Mouse (Mus musculus) liver, adult 2 months (tissue): ENCODE results near the gene Nudc. TPM values are rescaled to one million over a fixed set of nuclear protein-coding genes. Genes with fewer than 3 reads are reported as not detected.

Experiments
- DNase-seq: peaks from one replicate; pipeline ENCODE4 v3.0.0-alpha.2; 2011; ENCODE audit warnings: low read depth, low spot score; ENCODE audit errors: extremely low read depth
- H3K27ac ChIP-seq: fragments of 200-500 bp; replicated peaks from 2 replicates; pipeline ENCODE4 v1.5.1; 2012; ENCODE audit warnings: low read depth, mild to moderate bottlenecking, control low read depth, inconsistent platforms, low read length; ENCODE audit not compliant: insufficient read depth
- H3K27me3 ChIP-seq: fragments of 200-500 bp; 2 replicates; pipeline ENCODE4 v1.6.1; 2012; ENCODE audit warnings: mild to moderate bottlenecking, moderate library complexity, low read length, inconsistent platforms; ENCODE audit not compliant: control insufficient read depth, insufficient read depth
- H3K36me3 ChIP-seq: fragments of 200-500 bp; 2 replicates; pipeline ENCODE4 v1.6.1; 2012; ENCODE audit warnings: low read length, inconsistent platforms; ENCODE audit not compliant: control insufficient read depth, insufficient read depth
- H3K4me1 ChIP-seq: fragments of 200-500 bp; 2 replicates; pipeline ENCODE4 v1.6.1; 2011; ENCODE audit warnings: low read length; ENCODE audit not compliant: control insufficient read depth, insufficient read depth
- H3K4me3 ChIP-seq: fragments of 200-500 bp; 2 replicates; pipeline ENCODE4 v1.5.1; 2011; ENCODE audit warnings: low read depth, mild to moderate bottlenecking, control low read depth, low read length, moderate library complexity; ENCODE audit not compliant: insufficient read depth
- H3K79me2 ChIP-seq: fragments of 200-500 bp; 2 replicates; pipeline ENCODE4 v1.6.1; 2012; ENCODE audit warnings: inconsistent platforms, mild to moderate bottlenecking, low read length, moderate library complexity; ENCODE audit not compliant: control insufficient read depth, insufficient read depth
- H3K9ac ChIP-seq: fragments of 200-500 bp; 2 replicates; pipeline ENCODE4 v1.6.1; 2012; ENCODE audit warnings: low read depth, mild to moderate bottlenecking, control low read depth, inconsistent platforms, low read length
- CTCF ChIP-seq: fragments of 200-500 bp; IDR thresholded peaks from 2 replicates; pipeline ENCODE4 v1.5.1; 2011; ENCODE audit warnings: low read depth, low read length, control low read depth
- POLR2A ChIP-seq: fragments of 200-500 bp; IDR thresholded peaks from 2 replicates; pipeline ENCODE4 v1.6.1; 2011; ENCODE audit warnings: low read length, control low read depth; ENCODE audit not compliant: insufficient read depth; ENCODE audit errors: extremely low read depth
- WGBS: fragments of 180-500 bp; shearing (Covaris S2); methylation state at CpG from one replicate; pipeline ENCODE4 v1.1.7; 2018; 5-methylcytosine and 5-hydroxymethylcytosine counted together
- polyA plus RNA-seq: library from polyadenylated mRNA; depleted of rRNA; stranded (reverse); fragments of >200 nt; gene quantifications from 2 replicates; pipeline ENCODE4 v1.2.3, GENCODE M21; 2012; rRNA removed
- total RNA-seq: library from RNA; depleted of rRNA; stranded (reverse); fragments of >200 nt; gene quantifications from 2 replicates; pipeline ENCODE4 v1.2.3, GENCODE M21; 2014; rRNA removed

Nudc gene
- total and polyA plus RNA-seq, 2 experiments = 48.7 to 50.6 TPM

- H3K27me3 ChIP-seq = no peaks in the 10 kb centered on the region
- no peak for TF ChIP-seq CTCF
- TF ChIP-seq POLR2A = no peak
- no peaks in the 10 kb centered on the region for H3K36me3 ChIP-seq
- DNase-seq = no peak
- H3K27ac ChIP-seq = no peak overlapping the region
- H3K79me2 ChIP-seq = no peaks in the 10 kb centered on the region
- no peak overlapping the region for H3K4me3 ChIP-seq
- 93% methylated on average over 26 of the region's 26 CpGs for WGBS
- no peaks in the 10 kb centered on the region; the same call in 1 of the 2 replicates for H3K4me1 ChIP-seq
- no peak overlapping the region for H3K9ac ChIP-seq
These were observed 59.0 kb downstream of the Nudc start for GRCm38 (mm10) chr4:133486673-133487357.

- TF ChIP-seq POLR2A (no peak), CTCF (no peak)
- Histone ChIP-seq H3K9ac (no peak overlapping the region), H3K4me3 (no peak overlapping the region), H3K36me3 (no peaks in the 10 kb centered on the region), H3K27ac (no peak overlapping the region), H3K79me2 (no peaks in the 10 kb centered on the region), H3K27me3 (no peaks in the 10 kb centered on the region), H3K4me1 (no peaks in the 10 kb centered on the region; the same call in 1 of the 2 replicates)
- no peak for DNase-seq
- WGBS = 89% methylated on average over 28 of the region's 28 CpGs
These were observed 59.9 kb downstream of the Nudc start for GRCm38 (mm10) chr4:133485691-133486425.

GRCm38 (mm10) chr4:133484266-133485025 lies 61.4 kb downstream of the Nudc start:
- no peaks in the 10 kb centered on the region for H3K36me3 ChIP-seq

More at GRCm38 (mm10) chr4:133484266-133485025, 61.4 kb downstream of the Nudc start:
- no peak overlapping the region for H3K27ac ChIP-seq
- TF ChIP-seq CTCF = no peak
- no peak for TF ChIP-seq POLR2A
- H3K27me3 ChIP-seq = no peaks in the 10 kb centered on the region
- H3K4me1 ChIP-seq = peaks cover 1% of the 10 kb centered on the region; the same call in 1 of the 2 replicates
- H3K79me2 ChIP-seq = no peaks in the 10 kb centered on the region
- no peak overlapping the region for H3K4me3 ChIP-seq
- no peak overlapping the region; the same call in 1 of the 2 replicates for H3K9ac ChIP-seq
- DNase-seq = no peak
- 19% methylated on average over 22 of the region's 22 CpGs for WGBS

Other genes with a start within 250 kb of the Nudc start
- 20.6 and 35.5 TPM in 2 replicates for gene Wdtc1, start 192.5 kb downstream of the Nudc start, total RNA-seq
- 83.3 and 105 TPM in 2 replicates for gene Wdtc1, start 192.5 kb downstream of the Nudc start, polyA plus RNA-seq
- gene Slc9a1, start 176.3 kb downstream of the Nudc start, total RNA-seq = 1.5 and 2.9 TPM in 2 replicates
- gene Slc9a1, start 176.3 kb downstream of the Nudc start, polyA plus RNA-seq = 5.6 and 9.2 TPM in 2 replicates
- gene Tent5b, start 65.9 kb downstream of the Nudc start, total RNA-seq = 0.07 and 0.09 TPM in 2 replicates
- gene Tent5b, start 65.9 kb downstream of the Nudc start, polyA plus RNA-seq = 0.06 and 0.16 TPM in 2 replicates
- not detected in 2 replicates for gene Trnp1, start 47.4 kb downstream of the Nudc start, total RNA-seq
- 0.05 and 0.10 TPM in 2 replicates for gene Trnp1, start 47.4 kb downstream of the Nudc start, polyA plus RNA-seq
- gene Kdf1, start 27.0 kb downstream of the Nudc start, total RNA-seq = 1.7 and 2.5 TPM in 2 replicates
- 6.9 and 7.4 TPM in 2 replicates for gene Kdf1, start 27.0 kb downstream of the Nudc start, polyA plus RNA-seq
- gene Nr0b2, start 7.4 kb upstream of the Nudc start, total RNA-seq = 25.7 and 52.4 TPM in 2 replicates
- 164 and 300 TPM in 2 replicates for gene Nr0b2, start 7.4 kb upstream of the Nudc start, polyA plus RNA-seq
- 3.8 and 4.3 TPM in 2 replicates for gene Gpatch3, start 28.7 kb upstream of the Nudc start, total RNA-seq
- 3.8 and 4.2 TPM in 2 replicates for gene Gpatch3, start 28.7 kb upstream of the Nudc start, polyA plus RNA-seq
- 8.9 and 10.1 TPM in 2 replicates for gene Gpn2, start 38.4 kb upstream of the Nudc start, total RNA-seq
- 35.0 and 38.2 TPM in 2 replicates for gene Gpn2, start 38.4 kb upstream of the Nudc start, polyA plus RNA-seq
- gene Sfn, start 56.2 kb upstream of the Nudc start, total RNA-seq = 0.55 and 0.81 TPM in 2 replicates
- 0.54 and 0.77 TPM in 2 replicates for gene Sfn, start 56.2 kb upstream of the Nudc start, polyA plus RNA-seq
- gene Zdhhc18, start 104.2 kb upstream of the Nudc start, total RNA-seq = 8.9 and 15.5 TPM in 2 replicates
- gene Zdhhc18, start 104.2 kb upstream of the Nudc start, polyA plus RNA-seq = 18.5 and 21.3 TPM in 2 replicates
- gene Pigv, start 126.7 kb upstream of the Nudc start, total RNA-seq = 5.9 and 6.4 TPM in 2 replicates
- gene Pigv, start 126.7 kb upstream of the Nudc start, polyA plus RNA-seq = 5.9 and 7.5 TPM in 2 replicates
- 5.9 and 8.5 TPM in 2 replicates for gene Arid1a, start 210.8 kb upstream of the Nudc start, total RNA-seq
- 21.9 and 25.2 TPM in 2 replicates for gene Arid1a, start 210.8 kb upstream of the Nudc start, polyA plus RNA-seq